Mouse (Mus musculus): ENCODE measurements at regions not wholly inside any gene's neighbourhood (a gene's known extent, or its start where the extent isn't known, plus 50 kb on each side); places are given as distances from the start of the nearest gene placed in this dataset.
A peak's percentile ranks its signal among the peaks of the same experiment; 100 is the strongest.

DNA sequence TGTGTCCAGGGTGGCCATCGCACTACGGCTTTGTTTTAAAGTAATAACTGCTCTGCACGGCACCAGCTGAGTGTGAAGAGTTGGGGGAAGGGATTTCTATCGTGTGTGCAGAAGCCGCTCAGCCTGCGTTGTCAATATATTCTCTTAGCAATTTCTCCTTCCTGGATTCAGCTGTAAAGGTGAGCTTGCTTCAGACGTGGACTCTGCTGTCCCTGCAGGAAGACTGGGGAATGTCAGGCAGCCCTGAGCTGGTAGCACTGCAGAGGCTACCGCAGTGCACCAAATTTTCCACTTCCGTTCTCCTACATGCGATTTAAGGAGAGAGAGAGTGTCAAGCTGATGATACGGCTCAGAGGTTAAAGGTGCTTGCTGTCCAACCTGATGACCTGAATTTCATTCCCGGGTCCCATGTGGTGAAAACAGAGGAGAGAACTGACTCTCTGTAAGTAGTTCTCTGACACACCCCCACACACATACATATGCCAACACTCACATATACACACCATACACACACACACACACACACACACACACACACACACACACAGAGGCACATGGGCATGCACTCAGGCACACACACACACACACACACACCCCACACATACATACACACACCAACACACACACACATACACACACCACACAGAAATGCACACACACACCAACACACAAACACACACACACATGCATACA lies 59.9 kb upstream of the Prelid3b start:
- peak; percentile 15 for DNase-seq (ENCODE audit: low read depth, low spot score)

DNA sequence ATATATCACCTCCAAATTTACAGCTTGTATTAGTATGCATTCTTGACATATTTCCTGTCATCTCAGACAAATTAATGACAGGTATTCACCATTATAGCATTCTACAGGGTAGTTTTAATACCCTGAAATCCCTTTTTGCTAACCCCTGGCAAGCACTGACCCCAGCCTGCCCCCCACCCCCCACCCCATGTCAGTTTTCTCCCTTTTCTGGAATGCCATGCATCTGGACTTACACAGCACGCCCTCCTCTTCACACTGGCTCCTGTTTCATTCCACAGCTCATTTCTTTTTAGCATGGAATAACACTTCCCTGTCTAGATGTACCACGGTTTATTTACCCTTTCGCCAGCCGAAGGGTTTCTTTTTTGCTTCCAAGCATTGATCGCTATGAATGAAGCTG lies 67.8 kb upstream of the Prelid3b start:
- no peak for DNase-seq (ENCODE audit: low read depth, low spot score)

GRCm38 (mm10) chr2:174547207-174547606 lies 74.3 kb upstream of the Prelid3b start:
- no peak for DNase-seq (ENCODE audit: low read depth, low spot score)

- DNase-seq (ENCODE audit: low read depth, low spot score), result no peak
Measured at GRCm38 (mm10) chr2:174547701-174548100, 74.8 kb upstream of the Prelid3b start.

GRCm38 (mm10) chr2:174548776-174549175 lies 75.9 kb upstream of the Prelid3b start:
- DNase-seq (ENCODE audit: low read depth, low spot score), result no peak

DNA sequence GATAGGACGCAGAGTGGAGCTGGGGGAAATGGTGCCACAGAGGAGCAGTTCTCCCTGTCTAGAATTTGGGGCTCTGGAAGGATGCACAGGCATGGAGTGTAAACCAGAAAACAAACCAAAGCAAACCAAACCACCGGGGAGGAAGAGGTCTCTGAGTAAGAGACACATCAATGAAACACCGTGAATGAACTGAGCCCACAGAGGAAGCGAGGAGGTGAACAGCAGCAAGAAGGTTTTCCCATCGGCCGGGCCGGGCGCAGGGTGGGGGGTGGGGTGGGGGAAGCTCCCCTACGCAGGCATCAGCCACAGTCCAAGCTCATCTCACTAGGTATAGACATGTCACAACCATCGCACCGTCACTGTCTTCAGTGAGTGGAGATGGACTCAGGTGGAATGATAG lies 82.9 kb upstream of the Prelid3b start:
- no peak for DNase-seq (ENCODE audit: low read depth, low spot score)

DNA sequence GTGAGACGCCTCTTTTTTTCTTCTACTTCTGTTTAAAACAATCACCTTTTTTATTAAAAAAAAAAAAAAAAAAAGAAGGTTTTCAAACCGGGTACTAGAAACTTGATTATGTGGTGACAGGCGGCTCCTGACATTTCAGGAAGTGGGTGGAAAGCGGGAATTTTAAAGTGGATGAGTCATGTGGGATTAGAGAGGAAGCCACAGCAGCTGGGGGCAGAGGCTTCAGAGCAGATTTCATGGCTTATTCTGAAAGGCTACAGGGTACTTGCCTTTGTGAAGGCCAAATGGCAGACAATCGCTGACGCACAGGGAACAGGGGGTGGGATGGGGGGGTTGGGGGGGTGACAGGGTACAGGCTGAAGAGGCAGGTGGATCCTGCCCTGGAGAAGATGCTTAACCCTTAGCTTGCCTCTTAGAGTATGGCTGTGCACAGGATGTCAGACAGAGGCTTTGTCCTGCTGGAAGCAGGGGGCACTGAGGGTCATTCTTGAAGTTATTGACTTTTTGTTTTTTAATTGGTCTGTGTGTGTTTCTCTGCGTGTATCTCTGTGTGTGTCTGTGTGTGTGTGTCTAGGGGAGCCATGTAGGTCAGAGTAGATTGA lies 81.4 kb upstream of the Zfp831 start:
- no peak for DNase-seq (ENCODE audit: low read depth, low spot score)

GRCm38 (mm10) chr2:174563917-174564316 lies 79.4 kb upstream of the Zfp831 start:
- no peak for DNase-seq (ENCODE audit: low read depth, low spot score)

DNA sequence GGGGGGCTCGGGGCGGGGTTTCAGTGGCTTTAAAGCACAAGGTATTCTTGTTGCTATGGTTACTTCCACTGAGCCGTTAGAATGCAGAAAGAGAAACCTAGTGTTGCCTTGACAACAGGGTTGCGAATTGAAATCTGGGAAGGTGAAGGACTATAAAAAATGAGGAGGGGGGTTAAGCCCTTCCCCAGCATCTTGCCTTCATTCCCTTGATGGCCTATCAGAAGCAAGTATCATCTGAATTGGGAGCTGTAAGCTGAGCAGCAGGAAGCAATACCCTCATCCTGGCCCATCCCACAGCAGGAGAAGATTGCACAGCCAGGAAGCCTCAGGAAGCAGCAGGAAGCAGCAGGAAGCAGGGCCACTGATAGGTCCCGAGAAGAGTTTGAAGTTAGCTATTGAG lies 78.5 kb upstream of the Zfp831 start:
- DNase-seq (ENCODE audit: low read depth, low spot score), result peak; percentile 44

GRCm38 (mm10) chr2:174565891-174566290 lies 77.4 kb upstream of the Zfp831 start:
- no peak for DNase-seq (ENCODE audit: low read depth, low spot score)

DNA sequence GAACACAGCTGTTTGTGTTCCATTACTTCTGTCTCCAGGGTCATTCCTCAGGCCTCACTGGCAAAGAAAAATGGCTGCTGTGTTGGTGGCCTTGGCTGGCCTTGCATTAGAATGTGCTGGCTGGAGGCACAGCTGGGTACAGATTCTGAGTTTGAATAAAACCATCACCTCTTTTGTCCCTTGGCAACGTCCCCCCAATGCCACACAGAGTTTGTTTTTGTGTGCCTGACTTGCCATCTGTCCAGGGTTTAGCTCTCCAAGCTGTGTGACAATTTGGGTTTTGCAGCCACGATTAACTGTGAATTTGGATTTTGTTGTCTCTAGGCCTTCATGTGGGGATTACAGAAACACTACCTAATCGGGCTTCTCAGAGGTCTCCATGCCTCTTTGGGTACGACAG lies 76.6 kb upstream of the Zfp831 start:
- no peak for DNase-seq (ENCODE audit: low read depth, low spot score)

DNA sequence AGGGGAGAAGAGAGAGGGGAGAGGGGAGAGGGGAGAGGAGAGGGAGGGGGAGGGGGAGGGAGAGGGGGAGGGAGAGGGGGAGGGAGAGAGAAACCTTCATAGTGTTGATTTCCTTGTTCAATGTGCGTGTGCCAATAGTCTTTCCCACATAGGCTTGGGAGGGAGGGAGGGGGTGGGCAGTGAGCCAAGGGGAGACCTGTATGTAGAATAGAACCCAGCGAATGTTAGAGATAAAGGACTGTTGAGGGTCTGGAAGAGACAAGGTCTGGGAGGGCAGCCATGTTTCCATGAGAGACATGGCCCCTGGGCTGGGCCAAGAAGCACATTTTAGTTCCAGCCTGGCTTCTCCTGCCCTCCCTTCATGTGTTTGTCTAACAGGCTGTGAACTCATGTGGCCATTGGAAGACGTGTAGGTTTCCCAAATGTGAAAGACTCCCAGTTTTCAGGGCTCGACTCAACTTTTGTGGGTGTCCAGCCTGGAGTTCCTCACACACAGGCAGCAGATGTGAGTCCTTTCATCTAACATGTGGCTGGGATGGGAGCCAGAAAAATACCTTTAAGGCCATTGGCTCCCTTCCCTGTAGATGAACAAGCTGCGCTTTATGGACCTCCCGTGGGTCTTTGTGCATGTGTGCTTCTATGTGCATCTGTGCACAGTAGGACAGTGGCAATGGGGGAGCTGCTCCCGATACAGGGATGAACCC lies 68.4 kb upstream of the Zfp831 start:
- DNase-seq (ENCODE audit: low read depth, low spot score), result no peak

DNA sequence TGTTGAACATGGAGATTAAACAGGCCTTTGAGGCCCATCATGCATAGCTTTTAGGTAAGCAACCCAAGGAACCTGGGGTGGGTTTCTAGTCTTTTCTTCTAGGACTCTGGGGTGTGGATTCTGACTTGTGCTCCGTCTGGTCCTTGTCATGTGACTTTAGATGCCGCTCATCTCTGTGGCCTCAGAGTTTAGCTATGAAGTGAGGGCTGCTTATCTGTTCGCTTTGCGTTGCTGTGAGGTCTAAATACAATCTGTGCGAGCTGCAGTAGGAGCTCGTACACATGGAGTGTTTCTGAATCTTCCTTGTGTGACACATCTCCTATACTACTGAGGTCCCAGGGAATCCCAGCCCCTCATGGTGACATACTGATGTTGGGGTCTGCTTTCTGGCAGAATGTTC lies 67.8 kb upstream of the Zfp831 start:
- no peak for DNase-seq (ENCODE audit: low read depth, low spot score)

- DNase-seq (ENCODE audit: low read depth, low spot score), result no peak
Measured at GRCm38 (mm10) chr2:174580906-174581703, 62.2 kb upstream of the Zfp831 start.

GRCm38 (mm10) chr2:174584272-174584671 lies 59.1 kb upstream of the Zfp831 start:
- DNase-seq (ENCODE audit: low read depth, low spot score), result peak; percentile 78

All from telencephalon, adult 2 months (tissue).